ENCODE assay signal across 17 mouse cellular contexts in genomic region chr11:32746036-32746435, GRCm38 (mm10).
DNase-seq lines count a peak whose midpoint lies in the region; ATAC-seq lines count a peak whose summit lies in the region.
"Had no signal": no experiment of that assay in that cellular context is flagged by ENCODE, and none has a peak within 500 bp of the region (broad histone marks: within the 10 kb centered on the region; RNA-seq: fewer than 3 reads in every experiment).

No protein-coding gene starts in this region.

- H3K27ac ChIP-seq in liver, embryonic 11.5 days (ENCODE audit: low read depth, low read length), result no peak overlapping the region
- H3K27ac ChIP-seq: embryonic facial prominence, embryonic 10.5 days; forebrain, embryonic 15.5 days; heart, adult 2 months; hindbrain, embryonic 12.5 days had no signal

- H3K4me3 ChIP-seq in liver, embryonic 11.5 days (ENCODE audit: low read depth, low read length), result no peak overlapping the region
- H3K4me3 ChIP-seq: embryonic facial prominence, embryonic 10.5 days; forebrain, embryonic 15.5 days; heart, adult 2 months; hindbrain, embryonic 12.5 days had no signal

- peak; percentile 77 for DNase-seq in heart, adult 11 months
- DNase-seq in heart, adult 9 months (ENCODE audit: low spot score in 2 of 2), result no peak
- peak; percentile 16 for DNase-seq in c-Kit-positive CD71-positive TER-119-positive erythroid progenitor cells, embryonic 14.5 days (ENCODE audit: low spot score)
- DNase-seq in liver, embryonic 11.5 days (ENCODE audit: low spot score), result no peak
- no peak for DNase-seq in thymus, postnatal 36 days
- DNase-seq in right cerebral cortex, postnatal 14 days, result no peak
- DNase-seq in gastrocnemius, postnatal 14 days, result no peak
- DNase-seq: adrenal gland, postnatal 10 days; cerebellum, adult 18-20 months; cerebellum, postnatal 10 days; heart, adult 2 months; heart, postnatal 10 days; heart, postnatal 4 days had no signal

- H3K36me3 ChIP-seq in liver, embryonic 11.5 days (ENCODE audit: control insufficient read depth, insufficient read depth, low read length), result peaks cover 27% of the 10 kb centered on the region

- intact Hi-C loops in gastrocnemius, postnatal 14 days (cut with DNase I; ENCODE audit: low total_unique reads), result no loop called here

- H3K9ac ChIP-seq in liver, embryonic 11.5 days (ENCODE audit: low read depth, low read length), result no peak overlapping the region
- H3K9ac ChIP-seq: forebrain, embryonic 15.5 days; hindbrain, embryonic 12.5 days had no signal

- ATAC-seq in liver, embryonic 11.5 days (replicated peaks; ENCODE audit: low FRiP score), result 0 out of 2 replicates have a peak, but pooled peaks have one; percentile 46
- ATAC-seq: forebrain, embryonic 15.5 days; hindbrain, embryonic 16.5 days had no signal

- H3K27me3 ChIP-seq in liver, embryonic 11.5 days (replicated peaks; ENCODE audit: control insufficient read depth, insufficient read depth, low read length), result no peaks in the 10 kb centered on the region
- H3K27me3 ChIP-seq: forebrain, embryonic 15.5 days; hindbrain, embryonic 12.5 days had no signal

- H3K9me3 ChIP-seq in liver, embryonic 11.5 days (ENCODE audit: control insufficient read depth, low read length), result no peaks in the 10 kb centered on the region
- H3K9me3 ChIP-seq: forebrain, embryonic 15.5 days; hindbrain, embryonic 12.5 days had no signal

- no peak overlapping the region for H3K4me2 ChIP-seq in liver, embryonic 11.5 days
- H3K4me2 ChIP-seq: forebrain, embryonic 15.5 days; hindbrain, embryonic 12.5 days had no signal

- 47% methylated on average over 5 of the region's 5 CpGs for whole genome bisulfite sequencing in liver, embryonic 11.5 days

- peaks cover 13% of the 10 kb centered on the region for H3K4me1 ChIP-seq in liver, embryonic 11.5 days (replicated peaks; ENCODE audit: control insufficient read depth, insufficient read depth, low read length)
- H3K4me1 ChIP-seq: forebrain, embryonic 15.5 days; hindbrain, embryonic 12.5 days had no signal

Comparison
In these comparisons a context has a peak if more than half of its experiments do, and no peak if none do; other contexts are left out.
1. DNase-seq: peak in heart, adult 11 months (single experiment) and c-Kit-positive CD71-positive TER-119-positive erythroid progenitor cells, embryonic 14.5 days (single experiment); none in heart, adult 9 months (0 of 2), liver, embryonic 11.5 days (single experiment), thymus, postnatal 36 days (0 of 2), right cerebral cortex, postnatal 14 days (single experiment) and gastrocnemius, postnatal 14 days (single experiment).